Mouse (Mus musculus): Measurements from ENCODE around the gene Lmo2.
"Not testable (repeated sequence)": the region's sequence is repeated elsewhere in the genome, so short reads cannot be mapped to it uniquely, and the experiment has no call there.

The Lmo2 gene

DNA sequence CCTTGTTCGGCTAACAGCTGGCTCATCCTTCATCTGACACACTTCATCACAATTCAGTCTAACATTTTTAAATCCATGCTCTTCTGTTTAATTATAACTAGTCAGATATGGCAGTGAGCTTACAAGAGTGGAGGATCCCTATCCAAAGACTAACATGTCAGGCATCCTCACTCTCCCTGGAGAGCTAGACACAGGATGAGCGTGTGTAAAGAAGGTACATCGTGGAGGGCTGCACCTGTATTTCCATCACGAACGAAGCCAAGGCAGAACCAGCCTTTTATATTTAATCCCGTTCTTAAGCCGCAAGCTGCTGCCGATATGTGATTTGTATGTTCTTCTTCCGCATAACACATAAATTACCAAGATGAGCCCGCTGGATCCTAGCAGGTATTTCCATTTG is 25.4 kb downstream of the Lmo2 start:
- H3K27me3 ChIP-seq (ENCODE audit: control insufficient read depth, insufficient read depth, low read length, poor library complexity, severe bottlenecking): no peaks in the 10 kb centered on the region

DNA sequence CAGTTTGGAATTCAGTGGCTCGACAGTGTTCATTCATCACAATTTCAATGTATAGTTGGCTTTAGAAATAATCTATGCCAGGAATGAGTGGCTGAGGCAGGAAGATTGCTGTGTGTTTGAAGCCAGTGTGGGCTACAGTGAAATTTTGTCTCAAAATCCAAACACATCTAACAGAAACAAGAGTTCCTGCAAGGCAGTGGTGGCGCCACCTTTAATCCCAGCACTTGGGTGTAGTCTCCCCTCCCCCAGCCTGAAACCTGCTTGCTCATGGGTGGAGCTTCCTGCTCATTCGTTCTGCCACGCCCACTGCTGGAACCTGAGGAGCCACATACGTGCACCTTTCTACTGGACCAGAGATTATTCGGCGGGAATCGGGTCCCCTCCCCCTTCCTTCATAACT is 29.8 kb downstream of the Lmo2 start:
- DNase-seq (ENCODE audit: low read depth, low spot score): not testable (repeated sequence)

More for the DNA sequence above, 25.4 kb downstream of the Lmo2 start:
- no peak for DNase-seq (ENCODE audit: low read depth, low spot score)
- peaks cover 4% of the 10 kb centered on the region; the same call in 1 of the 2 replicates for H3K36me3 ChIP-seq (ENCODE audit: control insufficient read depth, insufficient read depth, low read length, poor library complexity, severe bottlenecking)

GRCm38 (mm10) chr2:103989724-103990123 is 31.9 kb downstream of the Lmo2 start:
- Histone ChIP-seq H3K36me3 (ENCODE audit: control insufficient read depth, insufficient read depth, low read length, poor library complexity, severe bottlenecking) (no peaks in the 10 kb centered on the region), H3K27me3 (ENCODE audit: control insufficient read depth, insufficient read depth, low read length, poor library complexity, severe bottlenecking) (no peaks in the 10 kb centered on the region)
- DNase-seq (ENCODE audit: low read depth, low spot score): no peak

More for the DNA sequence above, 29.8 kb downstream of the Lmo2 start:
- not testable (repeated sequence) for H3K36me3 ChIP-seq (ENCODE audit: control insufficient read depth, insufficient read depth, low read length, poor library complexity, severe bottlenecking); H3K27me3 ChIP-seq (ENCODE audit: control insufficient read depth, insufficient read depth, low read length, poor library complexity, severe bottlenecking)

- H3K27me3 ChIP-seq (ENCODE audit: control insufficient read depth, insufficient read depth, low read length, poor library complexity, severe bottlenecking): no peaks in the 10 kb centered on the region
- DNase-seq (ENCODE audit: low read depth, low spot score): no peak
- H3K36me3 ChIP-seq (ENCODE audit: control insufficient read depth, insufficient read depth, low read length, poor library complexity, severe bottlenecking): no peaks in the 10 kb centered on the region
Observed at GRCm38 (mm10) chr2:103991303-103991702, 33.5 kb downstream of the Lmo2 start.

DNA sequence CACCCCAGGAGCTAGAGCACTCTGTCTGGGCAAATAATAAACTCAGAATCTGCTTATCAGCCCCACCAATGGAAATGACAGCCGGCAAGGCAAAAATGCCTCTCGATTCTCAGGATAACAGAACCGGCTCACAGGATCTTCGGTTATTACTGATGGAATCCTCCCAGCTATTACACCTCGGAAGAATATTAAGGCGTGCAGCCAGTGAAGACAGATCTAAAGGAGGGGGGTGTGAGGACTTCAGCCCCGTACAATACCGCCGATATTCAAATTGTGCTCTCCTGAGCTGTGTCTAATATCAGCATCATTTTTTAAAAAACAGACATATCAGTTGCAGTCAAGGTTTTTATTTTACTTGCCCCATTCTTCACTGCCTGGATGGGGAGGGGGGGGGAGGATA is 34.4 kb downstream of the Lmo2 start:
- DNase-seq (ENCODE audit: low read depth, low spot score): no peak
- Histone ChIP-seq H3K36me3 (ENCODE audit: control insufficient read depth, insufficient read depth, low read length, poor library complexity, severe bottlenecking) (no peaks in the 10 kb centered on the region), H3K27me3 (ENCODE audit: control insufficient read depth, insufficient read depth, low read length, poor library complexity, severe bottlenecking) (no peaks in the 10 kb centered on the region)

DNA sequence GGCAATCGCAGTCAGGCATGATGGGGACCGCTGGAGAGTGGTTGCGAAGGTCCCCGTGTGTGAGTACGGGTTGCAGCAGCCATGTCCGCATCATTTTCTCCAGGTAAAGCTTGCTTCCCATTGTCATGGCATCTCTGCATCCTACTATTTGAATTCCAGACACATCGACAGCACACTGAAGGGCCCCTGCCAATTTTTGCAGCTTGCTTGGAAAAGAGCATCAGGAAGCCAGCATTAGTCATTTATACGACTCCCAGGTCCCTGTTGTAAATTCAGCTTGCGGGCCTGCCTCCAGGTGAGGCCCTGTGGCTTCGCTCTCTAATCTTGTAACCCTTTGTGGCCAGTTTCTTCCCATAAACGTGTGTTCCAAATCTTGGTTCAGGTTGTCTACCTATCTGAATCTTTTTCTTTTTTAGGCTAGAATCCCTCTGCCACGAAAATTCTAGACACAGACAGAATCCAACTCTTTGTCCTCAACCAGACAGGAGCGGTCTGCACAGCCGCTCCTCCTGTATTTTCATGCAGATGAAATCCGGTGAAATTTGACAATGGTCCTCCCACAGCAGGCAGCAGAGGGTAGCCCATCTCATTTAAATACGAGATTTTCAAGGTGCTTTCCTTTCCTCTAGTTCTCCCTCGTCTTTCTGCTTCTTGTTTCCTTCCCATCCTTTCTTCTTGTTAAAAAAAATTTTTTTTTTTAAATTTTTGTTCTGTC is 35.0 kb downstream of the Lmo2 start:
- no peak for DNase-seq (ENCODE audit: low read depth, low spot score)
- Histone ChIP-seq H3K27me3 (ENCODE audit: control insufficient read depth, insufficient read depth, low read length, poor library complexity, severe bottlenecking) (no peaks in the 10 kb centered on the region), H3K36me3 (ENCODE audit: control insufficient read depth, insufficient read depth, low read length, poor library complexity, severe bottlenecking) (no peaks in the 10 kb centered on the region)

DNA sequence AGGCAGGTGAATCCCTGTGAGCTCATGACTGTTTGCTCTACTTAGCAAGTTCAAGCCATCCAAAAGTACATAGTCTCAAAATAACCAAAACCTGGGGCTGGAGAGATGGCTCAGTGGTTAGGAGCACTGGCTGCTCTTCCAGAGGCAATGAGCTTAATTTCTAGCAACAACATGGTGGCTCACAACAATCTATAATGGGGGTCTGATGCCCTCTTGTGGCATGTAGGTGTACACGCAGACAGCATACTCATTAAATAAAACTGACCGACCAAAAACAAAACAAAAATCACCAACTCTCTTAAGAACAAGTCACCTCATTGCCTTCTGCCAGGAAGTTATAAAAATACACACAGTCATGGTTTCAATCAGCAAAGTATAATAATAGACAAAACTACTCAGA is 43.3 kb downstream of the Lmo2 start:
- Histone ChIP-seq H3K27me3 (ENCODE audit: control insufficient read depth, insufficient read depth, low read length, poor library complexity, severe bottlenecking) (no peaks in the 10 kb centered on the region), H3K36me3 (ENCODE audit: control insufficient read depth, insufficient read depth, low read length, poor library complexity, severe bottlenecking) (no peaks in the 10 kb centered on the region)
- peak; percentile 84 for DNase-seq (ENCODE audit: low read depth, low spot score)

- no peak for DNase-seq (ENCODE audit: low read depth, low spot score)
- no peaks in the 10 kb centered on the region for H3K36me3 ChIP-seq (ENCODE audit: control insufficient read depth, insufficient read depth, low read length, poor library complexity, severe bottlenecking)
- no peaks in the 10 kb centered on the region for H3K27me3 ChIP-seq (ENCODE audit: control insufficient read depth, insufficient read depth, low read length, poor library complexity, severe bottlenecking)
Observed at GRCm38 (mm10) chr2:104001861-104002260, 44.1 kb downstream of the Lmo2 start.

DNA sequence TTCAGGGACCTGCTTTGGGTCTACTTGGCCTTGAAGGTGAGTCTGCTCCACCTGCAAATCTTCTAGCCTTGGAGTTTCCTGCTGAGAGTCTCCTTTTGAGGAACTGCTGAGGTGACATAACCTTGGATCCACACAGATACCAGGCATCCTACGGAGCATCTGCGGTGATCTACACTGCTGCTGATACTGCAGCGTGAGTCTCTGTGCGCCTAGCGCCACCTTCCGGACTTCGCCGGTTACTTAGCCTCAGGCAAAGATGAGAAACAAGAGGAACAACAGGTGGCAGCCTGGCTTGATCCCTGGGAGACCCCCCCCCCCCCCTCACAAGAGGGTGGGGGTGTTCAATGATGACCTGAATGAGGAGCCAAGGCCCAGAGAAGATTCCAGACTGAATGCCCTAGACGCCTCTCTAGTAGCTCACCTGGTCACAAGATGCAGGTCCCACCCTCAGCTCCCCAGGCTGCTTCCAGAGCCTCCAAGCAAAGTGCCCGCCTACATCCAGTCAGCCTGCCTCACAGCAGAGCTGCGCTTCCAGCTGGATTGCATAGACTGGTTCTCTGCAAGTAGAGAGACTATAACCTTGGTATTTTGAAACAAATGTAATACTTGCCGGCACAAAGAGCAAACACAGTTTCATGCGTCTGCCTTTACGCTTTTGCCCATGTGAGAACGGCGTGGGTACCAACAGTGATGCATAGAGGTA is 45.1 kb downstream of the Lmo2 start:
- Histone ChIP-seq H3K36me3 (ENCODE audit: control insufficient read depth, insufficient read depth, low read length, poor library complexity, severe bottlenecking) (no peaks in the 10 kb centered on the region), H3K27me3 (ENCODE audit: control insufficient read depth, insufficient read depth, low read length, poor library complexity, severe bottlenecking) (no peaks in the 10 kb centered on the region)
- peak; percentile 83 for DNase-seq (ENCODE audit: low read depth, low spot score)

DNA sequence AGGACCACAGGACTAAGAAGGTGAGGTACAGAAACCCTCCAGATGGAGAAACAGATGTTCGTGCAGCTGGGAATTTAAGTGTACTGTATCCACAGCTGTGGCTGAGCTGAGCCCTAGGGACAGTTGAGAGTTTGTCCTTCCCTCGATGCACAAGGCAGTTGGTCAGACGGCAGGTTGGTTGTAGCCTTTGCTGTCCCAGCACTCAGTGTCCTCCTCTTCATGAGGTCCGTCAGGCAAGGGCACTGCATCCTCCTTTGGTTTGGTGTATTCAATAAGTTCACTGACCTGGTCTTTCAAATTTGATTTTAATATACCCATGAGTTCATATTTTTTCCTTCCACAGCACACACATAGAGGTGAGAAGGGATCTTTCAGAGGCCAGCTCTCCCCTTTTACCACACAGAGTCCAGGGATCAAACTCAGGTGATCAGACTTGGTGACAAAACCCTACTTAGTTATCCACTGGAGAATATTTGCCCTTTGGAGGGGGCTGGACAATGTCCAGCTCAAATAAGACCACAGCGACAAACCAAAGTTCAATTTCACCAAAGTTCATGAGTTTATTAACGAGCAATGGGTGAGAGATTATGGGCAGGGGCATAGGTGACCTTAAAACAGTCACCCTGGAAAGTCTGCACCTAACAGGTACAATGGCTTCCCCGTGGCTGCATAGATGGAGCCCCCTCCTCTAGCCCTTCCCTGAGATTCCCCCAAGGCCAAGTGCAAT is 50.2 kb downstream of the Lmo2 start:
- no peaks in the 10 kb centered on the region for H3K27me3 ChIP-seq (ENCODE audit: control insufficient read depth, insufficient read depth, low read length, poor library complexity, severe bottlenecking)
- H3K36me3 ChIP-seq (ENCODE audit: control insufficient read depth, insufficient read depth, low read length, poor library complexity, severe bottlenecking): no peaks in the 10 kb centered on the region

GRCm38 (mm10) chr2:104008853-104009252 is 51.1 kb downstream of the Lmo2 start:
- H3K27me3 ChIP-seq (ENCODE audit: control insufficient read depth, insufficient read depth, low read length, poor library complexity, severe bottlenecking): not testable (repeated sequence)

More for the DNA sequence above, 50.2 kb downstream of the Lmo2 start:
- no peak for DNase-seq (ENCODE audit: low read depth, low spot score)

DNA sequence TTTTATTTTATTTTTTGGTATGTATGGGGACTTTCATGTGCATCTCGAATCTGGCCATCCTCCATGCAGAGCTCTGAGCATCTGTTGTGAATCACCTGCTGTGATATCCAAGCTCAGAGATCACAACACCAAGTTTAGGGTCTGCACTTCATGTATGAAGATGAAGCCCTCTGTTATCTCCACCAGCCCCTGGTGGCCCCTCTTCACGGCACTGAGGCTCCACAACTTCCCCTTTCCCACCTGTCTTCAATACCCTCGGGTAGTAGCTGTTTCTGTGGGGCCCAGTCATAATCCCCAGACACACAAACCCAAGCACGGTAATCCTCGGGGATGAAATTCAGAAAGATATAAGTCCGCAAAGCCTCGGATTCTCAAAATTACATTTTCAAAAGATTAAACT is 65.3 kb downstream of the Lmo2 start:
- Histone ChIP-seq H3K27me3 (ENCODE audit: control insufficient read depth, insufficient read depth, low read length, poor library complexity, severe bottlenecking) (no peaks in the 10 kb centered on the region), H3K36me3 (ENCODE audit: control insufficient read depth, insufficient read depth, low read length, poor library complexity, severe bottlenecking) (no peaks in the 10 kb centered on the region)
- DNase-seq (ENCODE audit: low read depth, low spot score): peak; percentile 14

More at GRCm38 (mm10) chr2:104008853-104009252, 51.1 kb downstream of the Lmo2 start:
- not testable (repeated sequence) for H3K36me3 ChIP-seq (ENCODE audit: control insufficient read depth, insufficient read depth, low read length, poor library complexity, severe bottlenecking); DNase-seq (ENCODE audit: low read depth, low spot score)

GRCm38 (mm10) chr2:104024656-104025055 is 66.9 kb downstream of the Lmo2 start:
- no peaks in the 10 kb centered on the region for H3K27me3 ChIP-seq (ENCODE audit: control insufficient read depth, insufficient read depth, low read length, poor library complexity, severe bottlenecking)
- no peaks in the 10 kb centered on the region for H3K36me3 ChIP-seq (ENCODE audit: control insufficient read depth, insufficient read depth, low read length, poor library complexity, severe bottlenecking)
- DNase-seq (ENCODE audit: low read depth, low spot score): no peak

DNA sequence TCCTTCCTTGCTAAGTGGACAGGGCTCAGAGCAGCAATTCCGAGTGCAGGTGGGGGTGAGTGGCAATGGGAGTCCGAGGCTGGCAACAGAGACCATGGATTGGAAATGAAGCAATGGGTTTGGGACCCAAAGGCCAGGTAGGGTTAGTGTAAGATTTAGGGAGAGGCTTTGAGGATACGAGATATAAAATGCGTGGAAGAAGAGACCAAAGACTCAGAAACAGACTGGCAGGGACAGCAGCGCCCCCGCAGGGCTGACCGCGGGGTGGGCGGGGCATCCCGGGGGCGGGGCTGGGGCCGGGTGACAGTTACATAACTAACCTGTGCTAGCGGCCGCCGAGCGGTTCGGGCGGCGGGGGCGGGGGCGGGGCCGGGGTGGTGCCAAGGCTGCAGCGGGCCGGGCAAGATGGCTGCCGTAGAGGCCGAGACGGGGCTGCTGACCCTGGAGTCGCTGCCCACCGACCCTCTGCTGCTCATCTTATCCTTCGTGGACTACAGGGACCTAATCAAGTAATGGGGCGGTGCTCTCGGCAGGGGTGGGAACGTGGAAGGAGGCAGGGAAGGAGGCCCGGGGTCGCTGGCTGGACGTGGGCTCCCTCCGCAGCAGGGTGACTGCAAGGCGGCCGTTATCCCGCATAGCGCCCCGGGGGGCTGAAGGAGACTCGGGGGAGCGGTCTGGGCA is 69.8 kb downstream of the Lmo2 start, which contains the start of gene Fbxo3:
Gene Fbxo3, plus strand, starts transcription at position 264 of the 681 bp plus-strand sequence.
- no peaks in the 10 kb centered on the region for H3K36me3 ChIP-seq (ENCODE audit: control insufficient read depth, insufficient read depth, low read length, poor library complexity, severe bottlenecking)
- DNase-seq (ENCODE audit: low read depth, low spot score): peak; percentile 86
- H3K27me3 ChIP-seq (ENCODE audit: control insufficient read depth, insufficient read depth, low read length, poor library complexity, severe bottlenecking): no peaks in the 10 kb centered on the region
